Mouse (Mus musculus) hindbrain, embryonic 14.5 days (tissue): ENCODE results near the gene Errfi1. TPM values are rescaled to one million over a fixed set of nuclear protein-coding genes. Genes with fewer than 3 reads are reported as not detected.
A peak's percentile ranks its signal among the peaks of the same experiment; 100 is the strongest.
"Not testable (repeated sequence)": the region's sequence is repeated elsewhere in the genome, so short reads cannot be mapped to it uniquely, and the experiment has no call there.

Experiments used
- ATAC-seq: fragments of 200-750 bp; cut with Nextera tagmentation; 2 replicates; pipeline ENCODE4 v1.8.0; 2017; ENCODE audit warnings: moderate number of reproducible peaks, mild to moderate bottlenecking, moderate TSS enrichment, moderate library complexity; ENCODE audit not compliant: low FRiP score
- DNase-seq: peaks from one replicate; pipeline ENCODE4 v3.0.0-alpha.2; 2015; ENCODE audit warnings: low spot score
- H3K27ac ChIP-seq: fragments of 300-500 bp; sonication (generic); 2 replicates; pipeline ENCODE4 v1.5.1; 2014; ENCODE audit warnings: mild to moderate bottlenecking, moderate library complexity
- H3K27me3 ChIP-seq: fragments of 300-500 bp; sonication (generic); 2 replicates; pipeline ENCODE4 v1.6.1; 2014; ENCODE audit warnings: mild to moderate bottlenecking, low read length, mixed read lengths; ENCODE audit not compliant: control insufficient read depth, insufficient read depth
- H3K36me3 ChIP-seq: fragments of 300-500 bp; sonication (generic); replicated peaks from 2 replicates; pipeline ENCODE4 v1.6.1; 2014; ENCODE audit not compliant: control insufficient read depth, insufficient read depth
- H3K4me1 ChIP-seq: fragments of 300-500 bp; sonication (generic); replicated peaks from 2 replicates; pipeline ENCODE4 v1.6.1; 2014; ENCODE audit warnings: antibody characterized with exemption, low read length, mixed read lengths; ENCODE audit not compliant: control insufficient read depth, insufficient read depth
- H3K4me2 ChIP-seq: fragments of 300-500 bp; sonication (generic); replicated peaks from 2 replicates; pipeline ENCODE4 v1.6.1; 2014; ENCODE audit warnings: mild to moderate bottlenecking, moderate library complexity
- H3K4me3 ChIP-seq: fragments of 300-500 bp; sonication (generic); replicated peaks from 2 replicates; pipeline ENCODE4 v1.5.1; 2014; ENCODE audit warnings: mild to moderate bottlenecking, low read length
- H3K9ac ChIP-seq: fragments of 300-500 bp; sonication (generic); 2 replicates; pipeline ENCODE4 v1.6.1; 2014
- H3K9me3 ChIP-seq: fragments of 300-500 bp; sonication (generic); 2 replicates; pipeline ENCODE4 v1.6.1; 2016; ENCODE audit warnings: low read length; ENCODE audit not compliant: control insufficient read depth
- WGBS: fragments of 180-500 bp; shearing (Covaris S2); extraction: QIAGEN DNeasy Blood & Tissue Kit; methylation state at CpG from one replicate; pipeline ENCODE4 v1.1.7; 2014; 5-methylcytosine and 5-hydroxymethylcytosine counted together
- polyA plus RNA-seq: library from polyadenylated mRNA; unstranded; fragments of >200 nt; fragmentation: Nextera tagmentation; extraction: Ambion mirVana; gene quantifications from 2 replicates; pipeline ENCODE4 v1.2.1, GENCODE M21; 2014

The Errfi1 gene
- polyA plus RNA-seq, 1 experiment from 2014 or later = 39.6 TPM

GRCm38 (mm10) chr4:150901651-150902050, 47.9 kb downstream of the Errfi1 start:
- H3K27ac ChIP-seq = no peak overlapping the region
- H3K9ac ChIP-seq = no peak overlapping the region
- ATAC-seq = no peak
- H3K36me3 ChIP-seq = peaks cover 73% of the 10 kb centered on the region
- WGBS = 59% methylated on average over 9 of the region's 9 CpGs
- H3K4me1 ChIP-seq = no peaks in the 10 kb centered on the region
- DNase-seq = peak; percentile 62
- no peaks in the 10 kb centered on the region for H3K9me3 ChIP-seq
- H3K27me3 ChIP-seq = no peaks in the 10 kb centered on the region
- no peak overlapping the region for H3K4me3 ChIP-seq
- no peak overlapping the region for H3K4me2 ChIP-seq

GRCm38 (mm10) chr4:150902062-150902461, 48.3 kb downstream of the Errfi1 start:
- H3K9ac ChIP-seq = no peak overlapping the region
- H3K9me3 ChIP-seq = no peaks in the 10 kb centered on the region
- H3K4me3 ChIP-seq = no peak overlapping the region
- no peak for DNase-seq
- no peak for ATAC-seq
- 91% methylated on average over 12 of the region's 12 CpGs for WGBS
- H3K4me2 ChIP-seq = no peak overlapping the region
- H3K4me1 ChIP-seq = no peaks in the 10 kb centered on the region
- no peaks in the 10 kb centered on the region for H3K27me3 ChIP-seq
- H3K27ac ChIP-seq = no peak overlapping the region
- peaks cover 68% of the 10 kb centered on the region for H3K36me3 ChIP-seq

GRCm38 (mm10) chr4:150903091-150903742, 49.5 kb downstream of the Errfi1 start:
- no peak overlapping the region for H3K4me3 ChIP-seq
- 94% methylated on average over 14 of the region's 14 CpGs for WGBS
- no peaks in the 10 kb centered on the region for H3K9me3 ChIP-seq
- H3K27ac ChIP-seq = no peak overlapping the region
- no peaks in the 10 kb centered on the region for H3K4me1 ChIP-seq
- H3K4me2 ChIP-seq = no peak overlapping the region
- peaks cover 57% of the 10 kb centered on the region for H3K36me3 ChIP-seq
- no peak overlapping the region for H3K9ac ChIP-seq
- DNase-seq (no peak), ATAC-seq (no peak)
- no peaks in the 10 kb centered on the region for H3K27me3 ChIP-seq

GRCm38 (mm10) chr4:150907099-150907498, 53.4 kb downstream of the Errfi1 start:
- Histone ChIP-seq H3K4me1 (peaks cover 13% of the 10 kb centered on the region; the same call in 1 of the 2 replicates), H3K27me3 (no peaks in the 10 kb centered on the region), H3K36me3 (peaks cover 34% of the 10 kb centered on the region), H3K4me3 (no peak overlapping the region), H3K9ac (no peak overlapping the region), H3K27ac (no peak overlapping the region), H3K9me3 (no peaks in the 10 kb centered on the region), H3K4me2 (no peak overlapping the region)
- 93% methylated on average over 8 of the region's 8 CpGs for WGBS
- ATAC-seq (no peak), DNase-seq (no peak)

- not testable (repeated sequence) for H3K9ac ChIP-seq, H3K27me3 ChIP-seq, DNase-seq, ATAC-seq, H3K9me3 ChIP-seq, H3K27ac ChIP-seq
- H3K4me3 ChIP-seq = peak overlapping the region; percentile 88; the same call in 1 of the 2 replicates
- peak overlapping the region; percentile 75; the same call in 1 of the 2 replicates for H3K4me2 ChIP-seq
- peaks cover 21% of the 10 kb centered on the region for H3K36me3 ChIP-seq
- WGBS = 77% methylated on average over 5 of the region's 5 CpGs
- peaks cover 20% of the 10 kb centered on the region for H3K4me1 ChIP-seq
Observed at GRCm38 (mm10) chr4:150908512-150908911, 54.8 kb downstream of the Errfi1 start.

- peak; percentile 90 for ATAC-seq
- Histone ChIP-seq H3K4me1 (peaks cover 24% of the 10 kb centered on the region), H3K9me3 (no peaks in the 10 kb centered on the region), H3K4me2 (peak overlapping the region; percentile 75), H3K27ac (peak overlapping the region; percentile 84), H3K4me3 (peak overlapping the region; percentile 88), H3K27me3 (no peaks in the 10 kb centered on the region), H3K36me3 (peaks cover 12% of the 10 kb centered on the region; the same call in 1 of the 2 replicates), H3K9ac (peak overlapping the region; percentile 79)
- under 1% methylated on average over 54 of the region's 56 CpGs for WGBS
- peak; percentile 100 for DNase-seq
Observed at GRCm38 (mm10) chr4:150909451-150910156, 55.9 kb downstream of the Errfi1 start.

GRCm38 (mm10) chr4:150910164-150910951, 56.6 kb downstream of the Errfi1 start:
- Histone ChIP-seq H3K36me3 (peaks cover 7% of the 10 kb centered on the region; the same call in 1 of the 2 replicates), H3K4me2 (peak overlapping the region; percentile 75), H3K4me3 (peak overlapping the region; percentile 88), H3K27me3 (no peaks in the 10 kb centered on the region), H3K4me1 (peaks cover 30% of the 10 kb centered on the region), H3K9me3 (no peaks in the 10 kb centered on the region), H3K27ac (peak overlapping the region; percentile 84), H3K9ac (peak overlapping the region; percentile 50; the same call in 1 of the 2 replicates)
- no peak for DNase-seq
- no peak; the same call in 1 of the 2 replicates for ATAC-seq
- WGBS = 86% methylated on average over 19 of the region's 19 CpGs

GRCm38 (mm10) chr4:150913743-150914142, 60.0 kb downstream of the Errfi1 start:
- ATAC-seq = no peak
- Histone ChIP-seq H3K4me3 (peak overlapping the region; percentile 58), H3K27ac (peak overlapping the region; percentile 82), H3K9ac (peak overlapping the region; percentile 69), H3K4me1 (peaks cover 28% of the 10 kb centered on the region), H3K9me3 (no peaks in the 10 kb centered on the region), H3K36me3 (no peaks in the 10 kb centered on the region), H3K27me3 (no peaks in the 10 kb centered on the region), H3K4me2 (peak overlapping the region; percentile 66)
- DNase-seq = no peak
- 20% methylated on average over 12 of the region's 12 CpGs for WGBS

GRCm38 (mm10) chr4:150914290-150914733, 60.6 kb downstream of the Errfi1 start, which contains the start of the genes Park7 and Tnfrsf9:
Park7 (minus strand) TSS chr4:150914437.
Tnfrsf9 (plus strand) TSS chr4:150914562.
- Histone ChIP-seq H3K27ac (peak within 1 kb of the TSS; percentile 82), H3K27me3 (no peaks in the 10 kb centered on the region), H3K9me3 (no peaks in the 10 kb centered on the region), H3K4me1 (peaks cover 23% of the 10 kb centered on the region), H3K4me2 (peak within 1 kb of the TSS; percentile 66), H3K36me3 (no peaks in the 10 kb centered on the region), H3K4me3 (peak within 1 kb of the TSS; percentile 58), H3K9ac (peak within 1 kb of the TSS; percentile 69)
- WGBS = 0% methylated on average over 48 of the region's 48 CpGs
- ATAC-seq (peak; percentile 89), DNase-seq (peak; percentile 96)
